Mouse (Mus musculus): ENCODE measurements around the gene Cox7c.
"Not testable (repeated sequence)": the region's sequence is repeated elsewhere in the genome, so short reads cannot be mapped to it uniquely, and the experiment has no call there.

Gene Cox7c

DNA sequence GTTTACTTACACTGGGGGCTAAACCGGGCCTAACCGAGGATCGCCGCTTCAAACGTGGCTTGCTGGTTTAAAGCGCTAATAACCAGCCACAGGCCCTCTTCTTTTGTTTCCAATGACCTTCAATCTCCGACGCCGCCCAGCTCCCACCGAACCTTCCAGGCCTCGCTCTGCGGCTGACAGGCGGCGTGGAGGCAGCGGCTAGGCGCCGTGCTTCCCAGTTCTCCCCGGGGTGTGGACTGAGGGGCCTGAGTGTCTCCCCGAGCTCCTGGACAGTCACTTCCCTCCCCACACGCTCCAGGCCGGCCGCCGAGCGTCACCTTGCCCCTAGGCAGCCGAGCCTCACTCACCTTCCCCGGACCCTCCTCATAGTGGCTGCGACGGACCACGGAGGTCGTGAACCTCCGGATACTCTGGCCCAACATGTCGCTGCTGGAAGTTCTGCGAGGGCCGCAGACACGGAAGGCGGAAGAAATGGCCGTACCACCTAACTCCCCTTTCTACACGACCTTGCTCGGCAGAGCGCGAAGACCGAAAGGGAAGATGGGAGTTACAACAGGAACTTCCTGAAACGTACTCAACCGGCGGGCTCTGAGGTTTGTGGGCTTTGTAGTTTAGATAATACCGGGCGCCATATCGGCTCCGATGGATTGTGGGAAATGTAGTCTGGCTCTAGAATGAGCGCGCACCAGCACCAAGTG lies at the start of gene Cox7c:
TSS of gene Cox7c (minus strand) at position 651 of the 698 bp plus-strand sequence.
- in situ Hi-C loops (cut with MboI; ENCODE audit: low pct_unique_long_range_greater_than_20kb in 1 of 2, low sequenced_read_pairs in 2 of 2, unreplicated experiment in 1 of 2): no loop called here

DNA sequence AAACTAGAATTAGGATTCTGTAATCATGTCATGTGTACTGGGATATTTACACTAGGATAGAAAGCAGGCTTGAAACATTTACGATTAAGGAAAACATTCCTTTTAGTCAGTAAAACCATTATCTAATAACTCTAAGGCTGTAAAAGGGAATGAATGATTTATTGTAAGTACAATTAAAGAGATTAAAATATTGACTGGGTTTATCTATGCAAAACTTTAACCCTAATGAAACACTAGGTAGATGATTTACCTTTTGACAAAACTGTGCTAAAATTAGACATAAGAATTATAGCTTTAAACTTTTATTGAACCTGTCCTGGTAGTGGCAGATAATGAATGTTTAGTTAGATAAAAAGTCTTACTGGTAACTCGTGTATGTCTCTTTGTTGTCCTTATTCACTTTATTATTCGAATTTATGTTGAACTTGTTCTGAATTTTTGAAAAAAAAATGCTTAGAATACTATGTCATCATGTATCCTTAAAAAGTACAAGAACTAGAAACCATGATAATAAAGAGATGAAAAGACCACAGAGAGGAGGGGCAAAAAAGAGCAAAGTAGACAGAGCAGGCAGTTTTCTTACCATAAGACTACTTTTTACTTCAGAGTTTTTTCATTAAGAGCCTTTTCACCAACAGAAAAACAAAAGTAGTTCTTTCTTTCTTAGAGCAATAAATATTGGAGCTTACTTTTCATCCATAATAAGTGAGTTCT lies 21.5 kb upstream of the Cox7c start:
- in situ Hi-C loops (cut with MboI; ENCODE audit: low pct_unique_long_range_greater_than_20kb in 1 of 2, low sequenced_read_pairs in 2 of 2, unreplicated experiment in 1 of 2): no loop called here

DNA sequence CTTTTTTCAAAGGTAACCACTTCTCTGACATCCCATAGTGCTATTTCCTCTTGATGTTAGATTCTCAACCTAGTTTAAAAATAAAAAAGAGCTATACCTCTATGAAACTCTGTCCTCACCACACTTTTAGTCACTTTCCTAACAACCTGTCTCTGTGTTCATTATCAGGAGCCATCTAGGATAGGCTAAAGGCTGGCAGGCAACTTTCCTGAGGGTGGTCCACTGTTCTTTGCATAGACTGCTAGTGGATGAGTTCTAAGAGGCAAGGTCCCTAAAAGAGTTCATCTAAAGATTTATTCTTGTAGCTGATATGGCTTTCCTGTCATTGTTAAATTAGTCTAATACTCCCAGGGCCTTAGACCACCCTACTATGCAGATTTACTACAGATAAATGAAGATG lies 20.8 kb upstream of the Cox7c start:
- in situ Hi-C loops (cut with MboI; ENCODE audit: low pct_unique_long_range_greater_than_20kb in 1 of 2, low sequenced_read_pairs in 2 of 2, unreplicated experiment in 1 of 2): no loop called here

DNA sequence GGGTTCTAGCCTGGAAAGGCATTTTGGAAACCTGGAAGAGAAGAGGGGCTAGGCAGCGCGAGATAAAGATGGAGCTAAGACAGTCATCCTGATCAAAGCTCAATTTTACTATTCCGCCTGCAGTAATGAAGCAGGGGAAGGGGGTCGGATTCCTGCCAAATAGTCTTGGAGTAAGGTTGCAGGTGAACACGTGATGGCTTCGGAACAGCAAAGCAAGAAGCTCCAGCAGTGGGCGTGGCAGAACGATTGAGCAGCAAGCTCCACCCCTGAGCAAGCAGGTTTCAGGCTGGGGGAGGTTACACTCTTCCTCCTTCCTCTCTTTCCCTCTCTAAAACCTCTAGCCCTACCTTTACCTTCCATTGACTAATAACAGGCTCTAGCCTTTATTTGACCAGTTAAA lies 7.4 kb upstream of the Cox7c start:
- in situ Hi-C loops (cut with MboI; ENCODE audit: low pct_unique_long_range_greater_than_20kb in 1 of 2, low sequenced_read_pairs in 2 of 2, unreplicated experiment in 1 of 2): not testable (repeated sequence)

DNA sequence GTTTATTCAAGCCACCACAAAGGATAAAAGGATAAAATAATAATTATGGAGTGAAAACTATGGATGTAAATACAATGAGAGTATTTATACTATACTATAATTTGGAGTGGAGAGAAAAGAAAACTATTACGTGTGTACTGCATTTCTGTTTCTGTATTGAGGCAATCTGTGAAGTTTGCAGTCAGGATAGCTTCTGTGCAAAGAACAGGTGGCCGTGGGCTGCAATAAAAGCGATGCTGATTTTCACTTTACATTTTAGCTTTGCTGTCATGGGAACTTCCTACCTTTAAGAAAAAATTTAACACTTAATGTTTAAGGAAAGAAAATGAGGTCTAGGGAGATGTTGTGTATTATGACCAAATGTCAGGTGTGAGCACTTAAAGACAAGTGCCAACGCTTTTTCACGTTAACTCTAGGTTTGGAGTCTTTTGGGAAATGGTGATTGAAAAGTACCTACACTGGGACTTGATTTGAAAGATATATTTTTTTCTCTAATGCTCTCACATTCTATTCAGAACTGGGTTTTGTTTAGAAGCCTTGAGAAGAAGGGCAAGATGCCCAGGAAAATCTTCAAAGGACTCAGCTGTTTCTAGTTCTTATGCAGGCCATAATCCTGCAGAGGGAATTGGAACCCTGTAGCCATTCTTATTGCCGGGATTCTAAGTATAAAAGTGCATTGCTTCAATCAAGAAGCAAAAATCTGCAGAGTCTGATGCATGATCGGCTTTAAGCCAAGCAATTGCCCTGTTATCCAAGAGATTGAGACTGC lies 41.6 kb downstream of the Cox7c start:
- in situ Hi-C loops (cut with MboI; ENCODE audit: low pct_unique_long_range_greater_than_20kb in 1 of 2, low sequenced_read_pairs in 2 of 2, unreplicated experiment in 1 of 2): no loop called here
